Mouse (Mus musculus): ENCODE results near the gene Cib2.

GRCm38 (mm10) chr9:54559771-54560471, at the start of gene Cib2:
- TF ChIP-seq FLI1 (IDR thresholded peaks at IDR 0.05; ENCODE audit: low read length) (no peak), GATA1 (IDR thresholded peaks at IDR 0.05; ENCODE audit: borderline replicate concordance, low read length) (no peak)

Measured in megakaryocyte, embryonic 14.5 days (primary cell).